Mouse (Mus musculus): ENCODE measurements around the gene Lcat. TPM values are rescaled to one million over a fixed set of nuclear protein-coding genes. Genes with fewer than 3 reads are reported as not detected.

Gene Lcat
- polyA plus RNA-seq, 1 experiment from 2014 or later: 0.85 TPM

DNA sequence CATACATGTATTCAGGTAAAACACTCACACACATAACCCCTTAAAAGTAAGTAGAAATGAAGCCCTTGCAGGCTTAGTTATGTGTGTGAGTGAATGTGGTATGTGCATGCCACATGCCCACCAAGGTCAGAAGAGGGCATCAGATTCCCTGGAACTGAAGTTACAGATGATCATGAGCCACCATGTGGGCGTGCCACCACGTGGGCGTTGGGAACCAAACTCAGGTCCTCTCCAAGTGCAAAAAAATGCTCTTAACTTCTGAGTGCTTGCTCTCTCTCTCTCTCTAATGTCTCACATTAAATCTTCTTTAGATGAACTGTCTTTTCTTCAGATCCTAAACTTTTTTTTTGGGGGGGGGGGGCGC, 4.9 kb downstream of the Lcat start, which contains the start of gene Psmb10:
Gene Psmb10, minus strand, starts transcription at position 139 of the 364 bp plus-strand sequence.
- Histone ChIP-seq H3K27ac (peak within 1 kb of the TSS; percentile 82; the same call in 1 of the 2 replicates), H3K4me1 (peaks cover 19% of the 10 kb centered on the region), H3K9ac (peak within 1 kb of the TSS; percentile 81), H3K4me3 (peak within 1 kb of the TSS; percentile 71), H3K4me2 (replicated peaks) (peak within 1 kb of the TSS; percentile 97), H3K9me3 (no peaks in the 10 kb centered on the region), H3K36me3 (peaks cover 4% of the 10 kb centered on the region; the same call in 1 of the 2 replicates), H3K27me3 (replicated peaks) (no peaks in the 10 kb centered on the region)
- WGBS: 43% methylated on average over 4 of the region's 4 CpGs
- no peak for ATAC-seq (ENCODE audit: low FRiP score, low read depth)

- Histone ChIP-seq H3K9ac (peak overlapping the region; percentile 81), H3K27ac (peak overlapping the region; percentile 82; the same call in 1 of the 2 replicates), H3K4me2 (replicated peaks) (peak overlapping the region; percentile 97), H3K9me3 (no peaks in the 10 kb centered on the region), H3K27me3 (replicated peaks) (no peaks in the 10 kb centered on the region), H3K4me1 (peaks cover 19% of the 10 kb centered on the region), H3K36me3 (no peaks in the 10 kb centered on the region), H3K4me3 (peak overlapping the region; percentile 71)
- ATAC-seq (ENCODE audit: low FRiP score, low read depth): peak; percentile 56
- WGBS: 3% methylated on average over 33 of the region's 33 CpGs
Measured at GRCm38 (mm10) chr8:105937496-105938305, 5.5 kb downstream of the Lcat start.

GRCm38 (mm10) chr8:105936866-105937475, 6.2 kb downstream of the Lcat start:
- Histone ChIP-seq H3K9ac (peak overlapping the region; percentile 81), H3K4me3 (peak overlapping the region; percentile 71), H3K9me3 (no peaks in the 10 kb centered on the region), H3K36me3 (peaks cover 6% of the 10 kb centered on the region; the same call in 1 of the 2 replicates), H3K4me2 (replicated peaks) (peak overlapping the region; percentile 97), H3K27me3 (replicated peaks) (no peaks in the 10 kb centered on the region), H3K27ac (peak overlapping the region; percentile 82), H3K4me1 (peaks cover 19% of the 10 kb centered on the region)
- under 1% methylated on average over 30 of the region's 30 CpGs for WGBS
- ATAC-seq (ENCODE audit: low FRiP score, low read depth): peak; percentile 84

GRCm38 (mm10) chr8:105935863-105936603, 7.1 kb downstream of the Lcat start:
- WGBS: 29% methylated on average over 7 of the region's 7 CpGs
- peak overlapping the region; percentile 97 for H3K4me2 ChIP-seq (replicated peaks)
- H3K9ac ChIP-seq: peak overlapping the region; percentile 81; the same call in 1 of the 2 replicates
- peaks cover 19% of the 10 kb centered on the region for H3K4me1 ChIP-seq
- H3K4me3 ChIP-seq: peak overlapping the region; percentile 71
- H3K27ac ChIP-seq: no peak overlapping the region
- peaks cover 6% of the 10 kb centered on the region; the same call in 1 of the 2 replicates for H3K36me3 ChIP-seq
- H3K27me3 ChIP-seq (replicated peaks): no peaks in the 10 kb centered on the region
- no peaks in the 10 kb centered on the region for H3K9me3 ChIP-seq
- no peak for ATAC-seq (ENCODE audit: low FRiP score, low read depth)

DNA sequence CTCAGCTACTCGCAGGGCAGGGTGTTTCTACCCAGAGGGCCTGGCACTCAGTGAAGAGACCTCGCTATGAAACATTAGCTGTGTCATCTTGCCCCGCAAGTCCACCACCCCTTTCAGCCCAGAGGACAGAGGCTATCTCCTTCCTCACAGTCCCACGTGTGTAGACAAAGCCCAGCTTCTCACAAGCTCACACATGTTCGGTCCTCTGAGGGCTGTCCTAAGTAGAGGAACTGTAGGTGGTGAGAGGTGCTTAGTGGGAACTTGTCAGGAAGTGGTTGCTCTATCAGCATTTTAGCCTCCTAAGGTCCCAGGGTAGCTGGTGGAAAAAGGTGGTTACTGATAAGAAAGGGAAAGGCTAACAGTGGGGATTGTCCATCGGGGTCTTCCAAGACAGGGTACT, 8.1 kb downstream of the Lcat start:
- no peak overlapping the region for H3K4me3 ChIP-seq
- no peaks in the 10 kb centered on the region for H3K9me3 ChIP-seq
- no peak overlapping the region for H3K27ac ChIP-seq
- H3K9ac ChIP-seq: no peak overlapping the region
- H3K27me3 ChIP-seq (replicated peaks): no peaks in the 10 kb centered on the region
- peaks cover 23% of the 10 kb centered on the region for H3K4me1 ChIP-seq
- ATAC-seq (ENCODE audit: low FRiP score, low read depth): no peak
- 89% methylated on average over 6 of the region's 6 CpGs for WGBS
- no peak overlapping the region for H3K4me2 ChIP-seq (replicated peaks)
- peaks cover 6% of the 10 kb centered on the region; the same call in 1 of the 2 replicates for H3K36me3 ChIP-seq

DNA sequence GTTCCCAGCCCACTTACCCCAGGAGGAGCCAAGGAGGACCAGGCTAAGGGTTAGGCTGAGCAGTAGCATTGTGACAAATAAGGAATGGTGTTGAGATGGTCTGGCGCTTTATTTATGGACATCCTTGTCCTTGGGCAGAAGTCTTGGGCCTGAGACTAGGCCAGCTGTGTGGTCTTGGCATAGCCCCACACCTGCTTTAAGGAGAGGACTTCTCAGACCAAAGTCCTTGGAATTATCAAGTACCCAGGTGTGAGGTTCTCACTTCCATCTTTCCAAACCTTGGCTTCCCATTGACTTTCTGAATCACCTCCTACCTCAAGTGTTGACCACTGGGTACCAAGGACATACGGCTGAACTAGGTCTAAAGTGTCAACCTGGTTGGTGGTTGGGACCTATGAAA, 9.4 kb downstream of the Lcat start, which contains the start of gene Ctrl:
Gene Ctrl, minus strand, starts transcription at position 101 of the 400 bp plus-strand sequence.
- Histone ChIP-seq H3K36me3 (peaks cover 10% of the 10 kb centered on the region; the same call in 1 of the 2 replicates), H3K4me3 (no peak within 1 kb of the TSS), H3K9me3 (no peaks in the 10 kb centered on the region), H3K9ac (no peak within 1 kb of the TSS), H3K4me2 (replicated peaks) (no peak within 1 kb of the TSS), H3K4me1 (peaks cover 23% of the 10 kb centered on the region), H3K27ac (no peak within 1 kb of the TSS), H3K27me3 (replicated peaks) (no peaks in the 10 kb centered on the region)
- ATAC-seq (ENCODE audit: low FRiP score, low read depth): no peak
- 95% methylated on average over 2 of the region's 2 CpGs for WGBS

- H3K9me3 ChIP-seq: no peaks in the 10 kb centered on the region
- no peak for ATAC-seq (ENCODE audit: low FRiP score, low read depth)
- peaks cover 17% of the 10 kb centered on the region for H3K4me1 ChIP-seq
- WGBS: 91% methylated on average over 11 of the region's 11 CpGs
- H3K27me3 ChIP-seq (replicated peaks): no peaks in the 10 kb centered on the region
- H3K4me2 ChIP-seq (replicated peaks): no peak overlapping the region
- H3K9ac ChIP-seq: no peak overlapping the region
- no peak overlapping the region for H3K4me3 ChIP-seq
- H3K27ac ChIP-seq: no peak overlapping the region
- peaks cover 10% of the 10 kb centered on the region; the same call in 1 of the 2 replicates for H3K36me3 ChIP-seq
Measured at GRCm38 (mm10) chr8:105932525-105932924, 10.7 kb downstream of the Lcat start.

GRCm38 (mm10) chr8:105931271-105931670, 11.9 kb downstream of the Lcat start:
- WGBS: 91% methylated on average over 3 of the region's 3 CpGs
- no peaks in the 10 kb centered on the region for H3K27me3 ChIP-seq (replicated peaks)
- peaks cover 12% of the 10 kb centered on the region for H3K4me1 ChIP-seq
- H3K9ac ChIP-seq: no peak overlapping the region
- peaks cover 10% of the 10 kb centered on the region; the same call in 1 of the 2 replicates for H3K36me3 ChIP-seq
- H3K4me2 ChIP-seq (replicated peaks): no peak overlapping the region
- no peak for ATAC-seq (ENCODE audit: low FRiP score, low read depth)
- H3K27ac ChIP-seq: no peak overlapping the region
- H3K4me3 ChIP-seq: no peak overlapping the region
- no peaks in the 10 kb centered on the region for H3K9me3 ChIP-seq

- 14% methylated on average over 8 of the region's 8 CpGs for WGBS
- no peak overlapping the region for H3K27ac ChIP-seq
Measured at GRCm38 (mm10) chr8:105930602-105931001, 12.6 kb downstream of the Lcat start.

GRCm38 (mm10) chr8:105925123-105925522, 18.1 kb downstream of the Lcat start:
- no peak overlapping the region for H3K9ac ChIP-seq

More at GRCm38 (mm10) chr8:105930602-105931001, 12.6 kb downstream of the Lcat start:
- Histone ChIP-seq H3K4me3 (no peak overlapping the region), H3K27me3 (replicated peaks) (no peaks in the 10 kb centered on the region), H3K9me3 (no peaks in the 10 kb centered on the region), H3K4me2 (replicated peaks) (no peak overlapping the region), H3K9ac (0 out of 2 replicates have a peak overlapping the region, but pooled peaks have one; percentile 33), H3K36me3 (peaks cover 10% of the 10 kb centered on the region; the same call in 1 of the 2 replicates), H3K4me1 (peaks cover 5% of the 10 kb centered on the region; the same call in 1 of the 2 replicates)
- ATAC-seq (ENCODE audit: low FRiP score, low read depth): peak; percentile 67

DNA sequence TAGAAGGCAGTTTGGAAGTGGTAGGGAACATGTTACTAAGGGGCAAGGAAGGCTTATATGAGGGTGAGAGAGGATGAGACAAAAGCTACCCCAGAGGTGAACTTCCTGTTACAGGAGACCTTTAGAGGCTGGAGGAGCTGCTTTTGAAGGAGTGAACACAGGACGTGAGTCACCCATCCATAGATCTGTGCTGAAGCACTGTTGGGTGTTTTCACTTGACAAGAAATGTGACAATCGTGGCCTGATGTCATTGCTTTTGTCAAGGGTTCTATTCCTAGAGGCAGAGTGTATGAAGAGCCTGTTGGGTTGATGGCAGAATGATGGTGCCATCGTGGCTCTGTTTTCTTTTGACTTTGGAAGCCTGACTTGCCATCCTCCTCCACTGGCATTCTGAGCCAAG, 23.8 kb downstream of the Lcat start:
- H3K4me1 ChIP-seq: no peaks in the 10 kb centered on the region
- H3K9ac ChIP-seq: no peak overlapping the region
- H3K4me2 ChIP-seq (replicated peaks): no peak overlapping the region
- no peak overlapping the region for H3K27ac ChIP-seq
- H3K36me3 ChIP-seq: peaks cover 17% of the 10 kb centered on the region; the same call in 1 of the 2 replicates
- H3K27me3 ChIP-seq (replicated peaks): no peaks in the 10 kb centered on the region
- ATAC-seq (ENCODE audit: low FRiP score, low read depth): no peak
- H3K4me3 ChIP-seq: no peak overlapping the region
- 91% methylated on average over 3 of the region's 3 CpGs for WGBS
- H3K9me3 ChIP-seq: no peaks in the 10 kb centered on the region

More at GRCm38 (mm10) chr8:105925123-105925522, 18.1 kb downstream of the Lcat start:
- Histone ChIP-seq H3K4me2 (replicated peaks) (no peak overlapping the region), H3K4me1 (no peaks in the 10 kb centered on the region), H3K36me3 (peaks cover 9% of the 10 kb centered on the region; the same call in 1 of the 2 replicates), H3K9me3 (no peaks in the 10 kb centered on the region), H3K27me3 (replicated peaks) (no peaks in the 10 kb centered on the region), H3K27ac (no peak overlapping the region), H3K4me3 (no peak overlapping the region)
- no peak for ATAC-seq (ENCODE audit: low FRiP score, low read depth)
- WGBS: 74% methylated on average over 3 of the region's 3 CpGs
